Mouse (Mus musculus): ENCODE measurements around the gene Akr1d1.

The Akr1d1 gene

DNA sequence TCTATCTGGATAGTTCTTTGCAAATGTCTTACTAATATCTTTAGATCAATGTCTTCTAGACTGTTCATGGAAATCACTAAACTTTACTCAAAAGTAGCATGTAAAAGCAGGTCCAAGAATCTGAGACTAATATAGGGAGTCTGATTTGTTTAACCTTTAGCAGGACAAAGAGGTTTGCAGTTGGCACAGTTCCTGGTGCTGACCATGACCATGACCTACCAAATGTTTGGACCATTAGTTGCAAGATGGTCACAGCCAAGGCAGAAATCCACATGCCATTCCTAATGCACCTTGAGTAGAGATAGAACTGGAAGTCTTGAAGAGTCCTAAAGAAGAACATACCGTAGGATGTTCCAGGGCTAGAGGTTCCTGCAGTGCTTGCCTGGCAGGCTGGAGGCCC, 37.4 kb downstream of the Akr1d1 start:
- no peak for DNase-seq (ENCODE audit: low spot score)

DNA sequence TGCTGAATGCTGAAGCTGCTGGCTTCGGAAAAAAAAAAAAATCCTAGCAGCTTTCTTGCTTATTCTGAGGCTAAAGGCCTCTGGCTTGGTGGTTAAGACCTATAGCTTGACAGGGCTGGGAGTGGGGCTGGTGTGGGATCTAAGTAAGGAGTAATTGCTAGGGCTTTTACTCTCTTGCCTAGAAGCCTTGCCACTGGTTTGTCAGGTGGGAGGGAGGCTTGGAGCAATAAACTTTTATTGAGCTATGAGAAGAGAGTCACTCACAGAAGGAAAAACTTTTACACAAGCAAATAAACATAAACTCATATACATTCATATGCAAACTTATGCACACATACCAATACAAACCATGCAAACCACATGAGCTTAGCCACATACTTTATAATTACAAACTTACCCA, 42.0 kb downstream of the Akr1d1 start:
- DNase-seq (ENCODE audit: low spot score), result no peak

- no peak for DNase-seq (ENCODE audit: low spot score)
Observed at GRCm38 (mm10) chr6:37572935-37573334, 43.0 kb downstream of the Akr1d1 start.

DNA sequence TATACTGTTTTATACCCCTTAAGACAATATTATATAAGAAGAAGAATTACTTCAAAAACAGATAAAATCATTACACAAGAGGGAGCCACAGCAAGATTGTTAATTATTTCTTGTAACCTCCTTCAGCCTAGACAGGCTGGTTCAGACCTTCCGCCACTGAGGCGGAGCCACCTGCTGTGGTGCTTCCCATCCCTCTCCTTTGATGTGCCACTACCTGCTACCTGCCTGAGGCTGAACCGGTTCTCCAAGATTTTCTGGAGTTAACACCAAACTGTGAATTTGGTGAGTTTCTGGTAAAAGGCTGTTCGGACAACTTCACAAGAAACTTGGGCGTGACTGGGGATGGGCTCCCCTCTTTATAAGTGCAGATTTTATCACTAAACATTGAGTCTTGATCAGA, 50.5 kb downstream of the Akr1d1 start:
- no peak for DNase-seq (ENCODE audit: low spot score)

GRCm38 (mm10) chr6:37589340-37589962, 59.5 kb downstream of the Akr1d1 start:
- DNase-seq (ENCODE audit: low spot score), result peak; percentile 51

DNA sequence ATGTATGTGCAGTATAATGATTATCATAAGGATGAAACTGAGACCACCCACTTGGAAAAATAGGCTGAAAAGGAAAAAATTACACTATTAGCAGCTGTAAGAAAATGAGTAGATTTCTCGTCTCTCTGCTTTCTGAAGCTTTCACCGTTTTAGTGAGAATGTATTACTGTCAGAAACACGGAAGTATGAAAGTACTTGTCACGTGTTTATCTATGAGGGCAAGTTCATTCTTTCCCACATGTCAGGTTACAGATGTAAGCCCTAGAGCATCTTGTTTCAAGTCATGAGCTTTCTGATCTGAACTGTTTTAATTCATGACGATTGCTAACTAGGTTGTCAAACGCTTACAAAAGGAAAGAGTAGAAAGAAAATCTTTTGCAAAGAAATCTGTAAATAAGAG, 60.8 kb downstream of the Akr1d1 start:
- DNase-seq (ENCODE audit: low spot score), result no peak

- peak; percentile 43 for DNase-seq (ENCODE audit: low spot score)
Observed at GRCm38 (mm10) chr6:37592101-37593032, 62.4 kb downstream of the Akr1d1 start.

GRCm38 (mm10) chr6:37593033-37593374, 63.0 kb downstream of the Akr1d1 start:
- DNase-seq (ENCODE audit: low spot score), result no peak

- DNase-seq (ENCODE audit: low spot score), result no peak
Observed at GRCm38 (mm10) chr6:37593551-37594089, 63.6 kb downstream of the Akr1d1 start.

DNA sequence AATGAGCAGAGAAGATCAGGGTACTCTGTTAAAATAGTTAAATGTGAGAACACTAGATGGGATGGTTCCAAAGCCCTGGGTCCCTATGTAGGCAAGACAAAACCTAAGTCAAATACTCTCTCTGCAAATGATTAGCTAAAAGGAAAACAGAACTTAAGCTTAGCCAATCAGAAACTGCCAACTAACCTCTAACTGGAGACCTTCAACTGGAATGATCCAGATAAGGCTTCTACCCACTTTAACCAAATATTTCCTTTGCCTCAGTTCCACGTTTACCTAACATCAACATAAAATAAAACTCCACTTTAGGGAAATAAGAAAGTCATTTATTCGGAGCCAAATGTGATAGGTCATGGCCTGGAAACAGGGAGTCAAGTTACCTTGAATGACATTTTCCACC, 67.1 kb downstream of the Akr1d1 start:
- no peak for DNase-seq (ENCODE audit: low spot score)

- no peak for DNase-seq (ENCODE audit: low spot score)
Observed at GRCm38 (mm10) chr6:37598033-37598432, 68.1 kb downstream of the Akr1d1 start.

DNA sequence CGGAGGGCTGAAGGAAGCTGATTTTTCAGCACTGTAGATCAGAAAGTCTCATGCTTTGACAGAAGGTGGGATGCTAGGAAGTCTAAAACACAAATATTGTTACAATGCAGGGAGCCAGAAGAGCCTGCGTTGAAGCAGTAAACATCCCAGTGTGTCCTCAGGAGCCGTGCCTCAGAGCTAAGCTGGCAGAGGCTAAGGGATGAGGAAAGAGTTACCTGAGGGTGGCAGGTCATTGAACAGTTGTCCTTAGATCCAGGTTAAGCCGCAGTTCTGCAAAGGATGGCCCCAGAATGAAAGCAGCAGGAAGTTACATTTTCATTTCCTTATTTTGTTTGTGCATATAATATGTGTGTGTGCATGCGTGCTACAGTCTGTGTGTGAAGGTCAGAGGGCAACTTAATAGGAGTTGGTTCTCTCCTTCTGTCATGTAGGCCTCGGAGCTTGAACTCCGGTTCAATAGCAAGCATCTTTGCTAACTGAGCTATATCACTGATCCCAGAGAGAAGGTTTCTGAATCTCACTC, 71.1 kb downstream of the Akr1d1 start:
- DNase-seq (ENCODE audit: low spot score), result no peak

- no peak for DNase-seq (ENCODE audit: low spot score)
Observed at GRCm38 (mm10) chr6:37602857-37603765, 73.1 kb downstream of the Akr1d1 start.

GRCm38 (mm10) chr6:37604178-37604883, 74.4 kb downstream of the Akr1d1 start:
- no peak for DNase-seq (ENCODE audit: low spot score)

DNA sequence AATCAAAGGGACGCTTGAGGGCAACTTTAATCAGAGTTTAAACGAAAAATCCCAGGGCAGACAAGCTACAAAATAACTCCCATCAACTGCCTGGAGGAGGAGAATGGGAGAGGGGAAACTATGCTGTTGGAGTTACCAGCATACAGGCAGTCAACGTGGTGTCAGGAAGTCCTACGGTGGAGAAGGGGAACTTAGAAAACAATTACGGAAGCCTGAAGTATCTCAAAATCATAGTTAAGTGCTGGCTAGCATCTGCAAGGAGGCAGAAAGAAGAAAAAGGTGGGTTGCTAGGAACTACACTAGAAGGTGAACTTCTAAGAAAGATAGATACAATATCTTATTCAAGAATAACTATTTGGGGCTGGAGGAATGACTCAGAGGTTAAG, 74.9 kb downstream of the Akr1d1 start:
- DNase-seq (ENCODE audit: low spot score), result no peak

- no peak for DNase-seq (ENCODE audit: low spot score)
Observed at GRCm38 (mm10) chr6:37607511-37608289, 77.7 kb downstream of the Akr1d1 start.

GRCm38 (mm10) chr6:37612603-37613284, 82.8 kb downstream of the Akr1d1 start:
- DNase-seq (ENCODE audit: low spot score), result no peak

DNA sequence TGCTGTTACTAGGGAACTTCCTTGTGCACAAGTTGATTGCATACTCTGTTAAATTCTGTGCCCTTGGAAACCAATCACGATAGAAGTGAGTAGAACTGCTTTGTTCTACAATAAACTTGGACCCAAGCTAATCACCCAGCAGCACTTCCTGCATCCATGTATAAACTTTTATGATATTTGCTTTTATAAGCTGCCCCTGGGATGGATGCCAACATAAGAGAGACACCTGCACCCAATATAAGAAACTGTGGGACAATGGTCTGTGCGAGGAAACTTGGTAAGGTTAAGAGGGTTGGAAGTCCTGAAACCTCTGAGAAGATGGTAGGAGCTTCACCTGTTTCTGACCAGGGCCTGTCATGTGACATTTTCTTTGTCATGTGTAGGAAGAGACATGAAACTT, 85.5 kb downstream of the Akr1d1 start:
- DNase-seq (ENCODE audit: low spot score), result no peak

- no peak for DNase-seq (ENCODE audit: low spot score)
Observed at GRCm38 (mm10) chr6:37616136-37616535, 86.2 kb downstream of the Akr1d1 start.

DNA sequence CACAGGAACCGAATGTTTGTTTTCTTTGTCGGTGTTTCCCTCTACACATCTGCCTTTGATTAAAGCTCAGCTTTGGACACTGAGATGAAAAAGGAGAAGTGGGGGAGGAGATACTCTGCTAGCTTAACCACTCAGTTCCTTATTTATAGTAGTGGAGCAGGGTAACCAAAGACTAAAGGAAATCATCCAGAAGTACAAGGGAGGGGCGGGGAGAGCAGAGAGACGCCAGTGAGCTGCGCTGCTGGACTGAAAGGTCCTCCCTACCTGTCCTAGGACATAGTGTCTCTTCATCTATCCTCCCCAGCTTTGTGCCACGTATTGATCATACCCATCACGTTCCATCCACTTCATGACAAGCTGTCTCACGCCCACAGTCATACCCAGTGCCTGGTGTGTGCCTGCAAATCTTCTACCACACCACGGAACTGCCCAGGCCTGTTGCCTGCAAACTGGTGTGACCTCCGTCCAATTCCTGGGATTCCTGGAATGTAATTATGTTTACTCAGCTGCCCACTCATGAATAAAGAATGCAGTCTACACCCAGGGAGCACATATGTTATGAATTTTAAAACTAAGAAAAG, 87.5 kb downstream of the Akr1d1 start:
- no peak for DNase-seq (ENCODE audit: low spot score)

All from layer of hippocampus, adult 9-10 months (tissue).